Mouse (Mus musculus): ENCODE measurements around the gene Erp29. TPM values are rescaled to one million over a fixed set of nuclear protein-coding genes. Genes with fewer than 3 reads are reported as not detected.

The Erp29 gene
- polyA plus RNA-seq, 1 experiment, result 277 TPM

GRCm38 (mm10) chr5:121438131-121438530 is 14.2 kb downstream of the Erp29 start:
- H3K27ac ChIP-seq (ENCODE audit: insufficient read depth, low read depth, low read length), result no peak overlapping the region
- WGBS, result 77% methylated on average over 5 of the region's 5 CpGs
- no peak overlapping the region for H3K4me3 ChIP-seq (ENCODE audit: insufficient read depth, low read depth, low read length)
- peaks cover 3% of the 10 kb centered on the region; the same call in 1 of the 2 replicates for H3K4me1 ChIP-seq (ENCODE audit: control insufficient read depth, insufficient read depth, low read length)
- no peak for TF ChIP-seq CTCF (IDR thresholded peaks at IDR 0.05; ENCODE audit: insufficient read depth, low read depth, low read length)

GRCm38 (mm10) chr5:121428954-121429353 is 23.4 kb downstream of the Erp29 start:
- 95% methylated on average over 3 of the region's 3 CpGs for WGBS
- Histone ChIP-seq H3K4me3 (ENCODE audit: insufficient read depth, low read depth, low read length) (no peak overlapping the region), H3K27ac (ENCODE audit: insufficient read depth, low read depth, low read length) (no peak overlapping the region), H3K4me1 (ENCODE audit: control insufficient read depth, insufficient read depth, low read length) (no peaks in the 10 kb centered on the region)
- no peak for TF ChIP-seq CTCF (IDR thresholded peaks at IDR 0.05; ENCODE audit: insufficient read depth, low read depth, low read length)
- TF ChIP-seq POLR2A (IDR thresholded peaks at IDR 0.05; ENCODE audit: insufficient read depth, low read depth, low read length), result no peak

GRCm38 (mm10) chr5:121423297-121423696 is 29.0 kb downstream of the Erp29 start:
- Histone ChIP-seq H3K4me1 (ENCODE audit: control insufficient read depth, insufficient read depth, low read length) (no peaks in the 10 kb centered on the region; the same call in none of the 2 replicates), H3K4me3 (ENCODE audit: insufficient read depth, low read depth, low read length) (no peak overlapping the region), H3K27ac (ENCODE audit: insufficient read depth, low read depth, low read length) (no peak overlapping the region)
- TF ChIP-seq POLR2A (IDR thresholded peaks at IDR 0.05; ENCODE audit: insufficient read depth, low read depth, low read length) (no peak), CTCF (IDR thresholded peaks at IDR 0.05; ENCODE audit: insufficient read depth, low read depth, low read length) (no peak)
- 86% methylated on average over 10 of the region's 10 CpGs for WGBS

GRCm38 (mm10) chr5:121422787-121423186 is 29.5 kb downstream of the Erp29 start:
- TF ChIP-seq POLR2A (IDR thresholded peaks at IDR 0.05; ENCODE audit: insufficient read depth, low read depth, low read length), result no peak
- TF ChIP-seq CTCF (IDR thresholded peaks at IDR 0.05; ENCODE audit: insufficient read depth, low read depth, low read length), result no peak
- no peaks in the 10 kb centered on the region; the same call in none of the 2 replicates for H3K4me1 ChIP-seq (ENCODE audit: control insufficient read depth, insufficient read depth, low read length)
- no peak overlapping the region for H3K27ac ChIP-seq (ENCODE audit: insufficient read depth, low read depth, low read length)
- WGBS, result 77% methylated on average over 6 of the region's 6 CpGs
- no peak overlapping the region for H3K4me3 ChIP-seq (ENCODE audit: insufficient read depth, low read depth, low read length)

GRCm38 (mm10) chr5:121420721-121421120 is 31.6 kb downstream of the Erp29 start:
- TF ChIP-seq CTCF (IDR thresholded peaks at IDR 0.05; ENCODE audit: insufficient read depth, low read depth, low read length), result no peak
- TF ChIP-seq POLR2A (IDR thresholded peaks at IDR 0.05; ENCODE audit: insufficient read depth, low read depth, low read length), result no peak
- no peaks in the 10 kb centered on the region; the same call in none of the 2 replicates for H3K4me1 ChIP-seq (ENCODE audit: control insufficient read depth, insufficient read depth, low read length)
- 85% methylated on average over 9 of the region's 9 CpGs for whole genome bisulfite sequencing

GRCm38 (mm10) chr5:121410975-121411374 is 41.3 kb downstream of the Erp29 start:
- no peak overlapping the region for H3K4me3 ChIP-seq (ENCODE audit: insufficient read depth, low read depth, low read length)
- 0 out of 2 replicates have a peak, but pooled peaks cover 2% of the 10 kb centered on the region for H3K4me1 ChIP-seq (ENCODE audit: control insufficient read depth, insufficient read depth, low read length)
- TF ChIP-seq POLR2A (IDR thresholded peaks at IDR 0.05; ENCODE audit: insufficient read depth, low read depth, low read length) (no peak), CTCF (IDR thresholded peaks at IDR 0.05; ENCODE audit: insufficient read depth, low read depth, low read length) (no peak)
- no peak overlapping the region for H3K27ac ChIP-seq (ENCODE audit: insufficient read depth, low read depth, low read length)
- 88% methylated on average over 4 of the region's 4 CpGs for WGBS

More at GRCm38 (mm10) chr5:121420721-121421120, 31.6 kb downstream of the Erp29 start:
- Histone ChIP-seq H3K27ac (ENCODE audit: insufficient read depth, low read depth, low read length) (no peak overlapping the region), H3K4me3 (ENCODE audit: insufficient read depth, low read depth, low read length) (no peak overlapping the region)

GRCm38 (mm10) chr5:121407856-121408255 is 44.5 kb downstream of the Erp29 start:
- TF ChIP-seq CTCF (IDR thresholded peaks at IDR 0.05; ENCODE audit: insufficient read depth, low read depth, low read length), result no peak
- H3K4me1 ChIP-seq (ENCODE audit: control insufficient read depth, insufficient read depth, low read length), result peaks cover 6% of the 10 kb centered on the region
- no peak overlapping the region for H3K27ac ChIP-seq (ENCODE audit: insufficient read depth, low read depth, low read length)
- WGBS, result 80% methylated on average over 8 of the region's 8 CpGs
- no peak overlapping the region for H3K4me3 ChIP-seq (ENCODE audit: insufficient read depth, low read depth, low read length)

GRCm38 (mm10) chr5:121400849-121401248 is 51.5 kb downstream of the Erp29 start:
- H3K4me3 ChIP-seq (ENCODE audit: insufficient read depth, low read depth, low read length), result no peak overlapping the region
- peaks cover 14% of the 10 kb centered on the region for H3K4me1 ChIP-seq (ENCODE audit: control insufficient read depth, insufficient read depth, low read length)
- whole genome bisulfite sequencing, result 79% methylated on average over 5 of the region's 5 CpGs
- TF ChIP-seq POLR2A (IDR thresholded peaks at IDR 0.05; ENCODE audit: insufficient read depth, low read depth, low read length) (no peak), CTCF (IDR thresholded peaks at IDR 0.05; ENCODE audit: insufficient read depth, low read depth, low read length) (no peak)
- no peak overlapping the region for H3K27ac ChIP-seq (ENCODE audit: insufficient read depth, low read depth, low read length)

- Histone ChIP-seq H3K4me3 (ENCODE audit: insufficient read depth, low read depth, low read length) (no peak overlapping the region), H3K27ac (ENCODE audit: insufficient read depth, low read depth, low read length) (no peak overlapping the region)
- 62% methylated on average over 5 of the region's 5 CpGs for WGBS
Observed at GRCm38 (mm10) chr5:121400064-121400463, 52.2 kb downstream of the Erp29 start.

GRCm38 (mm10) chr5:121399540-121399939 is 52.8 kb downstream of the Erp29 start:
- no peak for TF ChIP-seq CTCF (IDR thresholded peaks at IDR 0.05; ENCODE audit: insufficient read depth, low read depth, low read length)
- no peak for TF ChIP-seq POLR2A (IDR thresholded peaks at IDR 0.05; ENCODE audit: insufficient read depth, low read depth, low read length)
- WGBS, result 83% methylated on average over 5 of the region's 5 CpGs
- Histone ChIP-seq H3K4me1 (ENCODE audit: control insufficient read depth, insufficient read depth, low read length) (peaks cover 14% of the 10 kb centered on the region), H3K27ac (ENCODE audit: insufficient read depth, low read depth, low read length) (no peak overlapping the region), H3K4me3 (ENCODE audit: insufficient read depth, low read depth, low read length) (no peak overlapping the region)

More at GRCm38 (mm10) chr5:121400064-121400463, 52.2 kb downstream of the Erp29 start:
- no peak for TF ChIP-seq CTCF (IDR thresholded peaks at IDR 0.05; ENCODE audit: insufficient read depth, low read depth, low read length)
- TF ChIP-seq POLR2A (IDR thresholded peaks at IDR 0.05; ENCODE audit: insufficient read depth, low read depth, low read length), result no peak
- peaks cover 14% of the 10 kb centered on the region for H3K4me1 ChIP-seq (ENCODE audit: control insufficient read depth, insufficient read depth, low read length)

Measured in olfactory bulb, adult 2 months (tissue).